Mouse (Mus musculus) lung, embryonic 16.5 days (tissue): ENCODE measurements around the gene Phlpp1. TPM values are rescaled to one million over a fixed set of nuclear protein-coding genes. Genes with fewer than 3 reads are reported as not detected.

Source experiments
- ATAC-seq: fragments of 200-750 bp; cut with Nextera tagmentation; 2 replicates; pipeline ENCODE4 v1.8.0; 2017; ENCODE audit warnings: low read depth, mild to moderate bottlenecking, moderate library complexity
- H3K27ac ChIP-seq: fragments of 300-500 bp; sonication (generic); 2 replicates; pipeline ENCODE4 v1.5.1; 2014; ENCODE audit warnings: mild to moderate bottlenecking, control low read depth, low read length
- H3K27me3 ChIP-seq: fragments of 300-500 bp; sonication (generic); 2 replicates; pipeline ENCODE4 v1.6.1; 2014; ENCODE audit warnings: low read depth, low read length, mixed read lengths; ENCODE audit not compliant: control insufficient read depth, insufficient read depth
- H3K36me3 ChIP-seq: fragments of 300-500 bp; sonication (generic); 2 replicates; pipeline ENCODE4 v1.6.1; 2014; ENCODE audit warnings: low read length; ENCODE audit not compliant: control insufficient read depth, insufficient read depth
- H3K4me1 ChIP-seq: fragments of 300-500 bp; sonication (generic); replicated peaks from 2 replicates; pipeline ENCODE4 v1.6.1; 2014; ENCODE audit warnings: low read length, mixed read lengths; ENCODE audit not compliant: control insufficient read depth, insufficient read depth
- H3K4me2 ChIP-seq: fragments of 300-500 bp; sonication (generic); 2 replicates; pipeline ENCODE4 v1.6.1; 2014; ENCODE audit warnings: low read depth, low read length, control low read depth
- H3K4me3 ChIP-seq: fragments of 300-500 bp; sonication (generic); 2 replicates; pipeline ENCODE4 v1.5.1; 2014; ENCODE audit warnings: mild to moderate bottlenecking, low read length, control low read depth
- H3K9ac ChIP-seq: fragments of 300-500 bp; sonication (generic); 2 replicates; pipeline ENCODE4 v1.6.1; 2014; ENCODE audit warnings: low read length, control low read depth
- H3K9me3 ChIP-seq: fragments of 300-500 bp; sonication (generic); 2 replicates; pipeline ENCODE4 v1.6.1; 2016; ENCODE audit warnings: low read length; ENCODE audit not compliant: control insufficient read depth
- WGBS: fragments of 180-500 bp; shearing (Covaris S2); extraction: QIAGEN DNeasy Blood & Tissue Kit; methylation state at CpG from one replicate; pipeline ENCODE4 v1.1.7; 2014; 5-methylcytosine and 5-hydroxymethylcytosine counted together
- polyA plus RNA-seq: library from polyadenylated mRNA; unstranded; fragments of >200 nt; fragmentation: Nextera tagmentation; extraction: Ambion mirVana; gene quantifications from 2 replicates; pipeline ENCODE4 v1.2.1, GENCODE M21; 2015

Gene Phlpp1
- polyA plus RNA-seq, 1 experiment from 2014 or later, result 2.6 TPM

GRCm38 (mm10) chr1:106274561-106275001 lies 103.0 kb downstream of the Phlpp1 start:
- Histone ChIP-seq H3K27ac (no peak overlapping the region), H3K4me1 (peaks cover 14% of the 10 kb centered on the region), H3K9me3 (no peaks in the 10 kb centered on the region), H3K27me3 (no peaks in the 10 kb centered on the region), H3K4me3 (no peak overlapping the region), H3K9ac (0 out of 2 replicates have a peak overlapping the region, but pooled peaks have one; percentile 15), H3K36me3 (no peaks in the 10 kb centered on the region), H3K4me2 (no peak overlapping the region)
- no peak for ATAC-seq
- 48% methylated on average over 10 of the region's 10 CpGs for WGBS

DNA sequence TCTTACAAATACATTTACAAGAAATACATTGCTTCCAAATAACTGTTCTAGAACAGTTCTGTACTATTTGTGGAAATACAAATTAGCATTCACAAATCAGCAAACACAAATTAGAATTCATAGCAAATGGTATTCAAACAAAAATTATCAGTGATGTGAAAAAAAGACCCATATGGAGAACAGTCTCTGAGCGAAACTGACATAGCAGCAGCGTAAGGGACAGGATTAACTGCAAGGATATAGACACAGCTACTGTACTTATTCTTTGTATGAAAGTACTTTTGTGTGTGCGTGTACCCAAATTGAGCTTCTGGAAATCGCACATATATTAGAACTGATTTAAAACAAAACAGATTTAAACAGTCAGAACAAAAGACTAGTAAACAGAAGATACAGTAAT lies 103.6 kb downstream of the Phlpp1 start:
- Histone ChIP-seq H3K9me3 (no peaks in the 10 kb centered on the region), H3K4me2 (no peak overlapping the region), H3K4me1 (peaks cover 19% of the 10 kb centered on the region), H3K27ac (no peak overlapping the region), H3K4me3 (no peak overlapping the region), H3K36me3 (no peaks in the 10 kb centered on the region), H3K9ac (no peak overlapping the region), H3K27me3 (no peaks in the 10 kb centered on the region)
- WGBS, result 83% methylated on average over 4 of the region's 4 CpGs
- no peak for ATAC-seq

GRCm38 (mm10) chr1:106275731-106276130 lies 104.2 kb downstream of the Phlpp1 start:
- H3K4me3 ChIP-seq, result no peak overlapping the region
- H3K9me3 ChIP-seq, result no peaks in the 10 kb centered on the region
- no peak for ATAC-seq
- H3K27me3 ChIP-seq, result no peaks in the 10 kb centered on the region
- no peak overlapping the region for H3K4me2 ChIP-seq
- no peak overlapping the region for H3K9ac ChIP-seq
- no peaks in the 10 kb centered on the region for H3K36me3 ChIP-seq
- no peak overlapping the region for H3K27ac ChIP-seq
- H3K4me1 ChIP-seq, result peaks cover 24% of the 10 kb centered on the region
- 76% methylated on average over 7 of the region's 7 CpGs for WGBS

- H3K27ac ChIP-seq, result no peak overlapping the region
- WGBS, result 81% methylated on average over 1 of the region's 1 CpGs
- no peaks in the 10 kb centered on the region for H3K27me3 ChIP-seq
- no peak overlapping the region for H3K4me3 ChIP-seq
- H3K9me3 ChIP-seq, result no peaks in the 10 kb centered on the region
- no peak overlapping the region for H3K4me2 ChIP-seq
- no peak overlapping the region for H3K9ac ChIP-seq
- no peaks in the 10 kb centered on the region for H3K36me3 ChIP-seq
- peaks cover 24% of the 10 kb centered on the region for H3K4me1 ChIP-seq
- no peak for ATAC-seq
Observed at GRCm38 (mm10) chr1:106276824-106277223, 105.3 kb downstream of the Phlpp1 start.

DNA sequence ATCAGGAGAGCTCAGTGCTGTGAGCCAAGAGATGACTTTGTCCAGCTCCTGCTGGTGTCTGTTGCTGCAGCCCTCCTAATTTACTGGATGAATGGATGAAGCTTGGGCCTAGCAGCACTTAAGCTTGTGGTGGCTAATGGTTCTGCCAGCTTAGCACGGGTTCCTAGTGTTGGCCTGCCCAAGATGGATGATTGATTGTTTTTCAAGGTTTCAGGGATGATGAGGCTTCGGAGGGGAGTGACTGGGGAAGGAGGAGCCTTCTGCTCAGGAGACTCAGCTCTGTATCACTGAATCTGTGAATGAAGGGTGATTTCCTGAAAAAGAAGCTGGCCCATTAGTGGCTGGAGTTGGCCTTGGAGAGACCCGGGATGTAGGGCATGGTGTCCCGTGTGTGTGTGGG lies 105.7 kb downstream of the Phlpp1 start:
- Histone ChIP-seq H3K9ac (no peak overlapping the region), H3K27ac (no peak overlapping the region), H3K36me3 (no peaks in the 10 kb centered on the region), H3K4me3 (no peak overlapping the region), H3K27me3 (no peaks in the 10 kb centered on the region), H3K4me2 (no peak overlapping the region), H3K4me1 (peaks cover 24% of the 10 kb centered on the region), H3K9me3 (no peaks in the 10 kb centered on the region)
- ATAC-seq, result no peak
- 41% methylated on average over 4 of the region's 4 CpGs for WGBS

GRCm38 (mm10) chr1:106278552-106279060 lies 107.1 kb downstream of the Phlpp1 start:
- peaks cover 24% of the 10 kb centered on the region for H3K4me1 ChIP-seq
- no peaks in the 10 kb centered on the region for H3K9me3 ChIP-seq
- H3K4me2 ChIP-seq, result no peak overlapping the region
- H3K36me3 ChIP-seq, result no peaks in the 10 kb centered on the region
- H3K27me3 ChIP-seq, result no peaks in the 10 kb centered on the region
- H3K9ac ChIP-seq, result no peak overlapping the region
- 72% methylated on average over 5 of the region's 5 CpGs for WGBS
- no peak for ATAC-seq
- no peak overlapping the region for H3K4me3 ChIP-seq
- no peak overlapping the region for H3K27ac ChIP-seq

DNA sequence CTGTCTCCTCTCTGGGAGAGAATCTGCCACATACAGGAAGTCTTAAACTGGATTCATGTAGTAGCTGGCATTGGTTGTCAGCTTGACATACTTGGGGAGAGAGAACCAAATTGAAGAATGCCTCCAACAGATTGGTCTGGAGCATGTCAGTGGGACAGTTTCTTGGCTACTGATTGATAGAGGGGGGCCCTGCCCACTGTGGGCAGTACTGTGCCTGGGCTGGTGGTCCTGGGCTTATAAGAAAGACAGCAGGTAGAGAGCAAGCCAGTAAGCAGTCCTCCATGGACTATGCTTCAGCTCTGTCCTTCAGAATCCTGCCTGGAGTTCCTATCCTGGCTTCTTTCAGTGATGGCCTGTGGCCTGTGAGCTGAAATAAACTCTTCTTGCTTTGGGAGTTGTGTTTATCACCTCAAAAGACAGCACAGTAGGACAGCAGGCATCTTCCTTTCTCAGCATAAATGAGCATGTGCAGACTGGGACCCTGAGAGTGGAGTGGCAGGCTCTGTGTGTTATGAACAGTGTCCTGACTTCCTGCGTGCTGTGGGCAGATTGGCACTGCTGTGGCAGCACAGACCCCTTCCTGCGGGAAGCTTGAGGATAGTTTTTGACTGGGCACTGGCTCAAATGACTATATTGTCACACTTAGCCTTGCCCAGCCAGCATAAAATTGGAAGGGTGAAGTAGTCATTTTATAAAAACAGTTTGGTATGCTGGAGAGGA lies 108.0 kb downstream of the Phlpp1 start:
- peaks cover 21% of the 10 kb centered on the region for H3K4me1 ChIP-seq
- H3K36me3 ChIP-seq, result no peaks in the 10 kb centered on the region
- H3K4me2 ChIP-seq, result no peak overlapping the region
- no peak overlapping the region for H3K9ac ChIP-seq
- no peak for ATAC-seq
- no peaks in the 10 kb centered on the region for H3K9me3 ChIP-seq
- no peak overlapping the region for H3K27ac ChIP-seq
- 73% methylated on average over 2 of the region's 2 CpGs for WGBS
- H3K27me3 ChIP-seq, result no peaks in the 10 kb centered on the region
- no peak overlapping the region for H3K4me3 ChIP-seq

- Histone ChIP-seq H3K27ac (no peak overlapping the region), H3K9ac (no peak overlapping the region), H3K27me3 (no peaks in the 10 kb centered on the region), H3K4me3 (no peak overlapping the region), H3K36me3 (no peaks in the 10 kb centered on the region), H3K9me3 (no peaks in the 10 kb centered on the region), H3K4me2 (no peak overlapping the region), H3K4me1 (peaks cover 17% of the 10 kb centered on the region)
- WGBS, result 54% methylated on average over 8 of the region's 8 CpGs
- ATAC-seq, result no peak
Observed at GRCm38 (mm10) chr1:106280171-106280913, 108.8 kb downstream of the Phlpp1 start.

DNA sequence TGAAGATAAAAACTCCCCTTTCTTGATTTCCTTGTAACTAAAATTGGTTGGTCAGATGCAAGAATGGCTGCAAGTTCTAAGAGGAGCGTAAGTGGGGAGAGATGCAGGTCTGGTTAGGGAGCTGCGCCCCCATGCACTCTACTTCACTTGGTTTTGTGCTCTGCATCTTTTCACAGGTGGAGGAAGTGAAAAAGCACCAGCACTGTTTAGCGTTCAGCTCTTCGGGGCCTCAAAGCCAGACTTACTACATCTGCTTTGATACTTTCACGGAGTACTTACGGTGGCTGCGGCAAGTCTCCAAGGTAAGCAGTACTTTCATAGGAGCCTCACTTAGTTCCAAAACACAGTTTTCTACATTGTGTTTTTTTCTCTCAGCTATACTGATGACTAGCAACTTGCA lies 115.3 kb downstream of the Phlpp1 start:
- Histone ChIP-seq H3K27ac (no peak overlapping the region), H3K9ac (no peak overlapping the region), H3K36me3 (no peaks in the 10 kb centered on the region), H3K9me3 (no peaks in the 10 kb centered on the region), H3K27me3 (no peaks in the 10 kb centered on the region), H3K4me1 (no peaks in the 10 kb centered on the region), H3K4me3 (no peak overlapping the region), H3K4me2 (no peak overlapping the region)
- 91% methylated on average over 7 of the region's 7 CpGs for WGBS
- ATAC-seq, result no peak
